Mouse (Mus musculus) stomach, embryonic 15.5 days (tissue): ENCODE data around the gene Slmap. TPM values are rescaled to one million over a fixed set of nuclear protein-coding genes. Genes with fewer than 3 reads are reported as not detected.
"Not testable (repeated sequence)": the region's sequence is repeated elsewhere in the genome, so short reads cannot be mapped to it uniquely, and the experiment has no call there.

Experiments used
- ATAC-seq: fragments of 200-750 bp; cut with Nextera tagmentation; 2 replicates; pipeline ENCODE4 v1.8.0; 2017; ENCODE audit warnings: low read depth, moderate number of reproducible peaks, moderate TSS enrichment; ENCODE audit not compliant: insufficient read depth, low FRiP score
- H3K27ac ChIP-seq: fragments of 300-500 bp; sonication (generic); 2 replicates; pipeline ENCODE4 v1.5.1; 2015; ENCODE audit warnings: mild to moderate bottlenecking, inconsistent platforms
- H3K27me3 ChIP-seq: fragments of 300-500 bp; sonication (generic); replicated peaks from 2 replicates; pipeline ENCODE4 v1.6.1; 2015; ENCODE audit warnings: inconsistent platforms
- H3K36me3 ChIP-seq: fragments of 300-500 bp; sonication (generic); 2 replicates; pipeline ENCODE4 v1.6.1; 2015; ENCODE audit warnings: inconsistent platforms
- H3K4me1 ChIP-seq: fragments of 300-500 bp; sonication (generic); 2 replicates; pipeline ENCODE4 v1.6.1; 2015; ENCODE audit warnings: inconsistent platforms
- H3K4me2 ChIP-seq: fragments of 300-500 bp; sonication (generic); 2 replicates; pipeline ENCODE4 v1.6.1; 2015; ENCODE audit warnings: mild to moderate bottlenecking, inconsistent platforms
- H3K4me3 ChIP-seq: fragments of 300-500 bp; sonication (generic); replicated peaks from 2 replicates; pipeline ENCODE4 v1.5.1; 2015; ENCODE audit warnings: inconsistent platforms
- H3K9ac ChIP-seq: fragments of 300-500 bp; sonication (generic); 2 replicates; pipeline ENCODE4 v1.6.1; 2015; ENCODE audit warnings: inconsistent platforms
- H3K9me3 ChIP-seq: fragments of 300-500 bp; sonication (generic); 2 replicates; pipeline ENCODE4 v1.6.1; 2016; ENCODE audit warnings: inconsistent platforms
- WGBS: fragments of 180-500 bp; shearing (Covaris S2); methylation state at CpG from one replicate; pipeline ENCODE4 v1.1.7; 2015; 5-methylcytosine and 5-hydroxymethylcytosine counted together
- polyA plus RNA-seq: library from polyadenylated mRNA; unstranded; fragments of >200 nt; fragmentation: Nextera tagmentation; extraction: Ambion mirVana; gene quantifications from 2 replicates; pipeline ENCODE4 v1.2.1, GENCODE M21; 2015

Gene Slmap
- polyA plus RNA-seq: 48.3 and 49.9 TPM in 2 replicates

- Histone ChIP-seq H3K9me3 (no peaks in the 10 kb centered on the region), H3K27ac (peak within 1 kb of the TSS; percentile 83), H3K27me3 (no peaks in the 10 kb centered on the region), H3K4me3 (peak within 1 kb of the TSS; percentile 91), H3K9ac (peak within 1 kb of the TSS; percentile 91), H3K36me3 (no peaks in the 10 kb centered on the region), H3K4me2 (peak within 1 kb of the TSS; percentile 57), H3K4me1 (peaks cover 16% of the 10 kb centered on the region)
- WGBS: 11% methylated on average over 33 of the region's 33 CpGs
- ATAC-seq: peak; percentile 95
Observed at GRCm38 (mm10) chr14:26534757-26535479, at the start of gene Slmap. Gene Slmap, minus strand, starts transcription at chr14:26534931.

DNA sequence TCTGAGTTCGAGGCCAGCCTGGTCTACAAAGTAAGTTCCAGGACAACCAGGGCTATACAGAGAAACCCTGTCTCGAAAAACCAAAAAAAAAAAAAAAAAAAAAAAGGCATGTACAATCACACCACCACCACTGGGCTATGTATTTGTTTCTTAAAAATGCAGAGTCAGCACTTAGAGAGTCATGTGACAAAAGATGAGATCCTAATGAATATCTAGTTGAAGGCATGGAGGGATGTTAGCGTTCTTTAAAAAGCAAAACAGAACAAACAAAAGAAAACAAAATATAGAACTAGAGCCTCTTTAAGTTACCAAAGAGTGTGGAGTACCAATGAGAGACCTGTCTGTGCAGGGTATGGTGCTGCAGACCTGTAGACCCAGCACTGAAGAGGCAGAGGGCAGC lies 48.9 kb upstream of the Slmap start:
- H3K27ac ChIP-seq: no peak overlapping the region
- no peak overlapping the region for H3K4me2 ChIP-seq
- H3K9ac ChIP-seq: no peak overlapping the region
- ATAC-seq: no peak
- H3K4me1 ChIP-seq: 0 out of 2 replicates have a peak, but pooled peaks cover 12% of the 10 kb centered on the region
- H3K27me3 ChIP-seq: no peaks in the 10 kb centered on the region
- WGBS: 89% methylated on average over 3 of the region's 3 CpGs
- H3K4me3 ChIP-seq: no peak overlapping the region
- no peaks in the 10 kb centered on the region for H3K9me3 ChIP-seq
- H3K36me3 ChIP-seq: no peaks in the 10 kb centered on the region

DNA sequence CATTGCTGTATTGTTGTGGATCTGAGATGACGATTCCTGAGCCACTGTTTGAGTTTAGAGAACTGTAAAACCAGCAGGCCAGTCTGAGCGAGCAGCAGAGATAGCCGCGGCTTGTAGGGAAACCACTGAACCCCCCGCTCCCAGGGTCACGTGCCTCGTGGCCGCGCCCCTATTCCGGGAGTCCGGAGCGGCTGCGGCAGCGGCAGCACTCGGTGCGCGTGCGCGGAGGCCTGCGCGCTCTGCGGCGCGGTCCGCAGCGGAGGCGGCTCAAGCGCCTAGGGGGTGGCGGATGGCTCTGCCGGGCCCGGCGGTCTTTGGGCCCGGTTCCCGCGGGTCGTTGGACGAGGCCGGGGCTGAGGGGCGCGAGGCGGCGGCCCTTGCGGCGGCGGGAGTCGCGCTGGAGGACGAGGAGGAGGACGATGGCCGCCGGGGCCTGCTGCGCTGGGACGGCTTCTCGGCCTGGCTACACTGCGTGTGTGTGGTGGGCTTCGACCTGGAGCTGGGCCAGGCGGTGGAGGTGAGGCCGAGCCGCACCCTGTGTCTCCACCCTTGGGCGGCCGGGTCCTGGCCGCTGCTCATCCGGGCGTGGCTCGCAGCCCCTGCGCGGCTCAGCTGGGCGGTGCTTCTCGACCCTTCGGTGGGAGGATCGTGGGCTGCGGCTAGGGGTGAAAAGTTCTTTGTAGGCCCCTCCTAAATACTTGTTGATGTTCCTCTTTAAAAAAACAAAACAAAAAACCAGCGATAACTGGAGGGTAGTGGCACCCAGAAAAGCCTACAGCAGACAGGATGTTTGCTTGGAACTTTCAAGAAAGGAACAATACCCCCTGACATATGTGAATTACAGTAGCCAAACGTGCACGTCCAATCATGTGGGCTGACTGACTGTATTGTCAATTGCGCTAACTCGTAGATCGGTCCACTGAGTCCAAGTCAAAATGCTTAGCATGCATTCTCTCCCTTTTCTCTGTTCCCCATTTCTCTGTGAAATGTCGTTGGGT lies 44.9 kb upstream of the Slmap start:
- under 1% methylated on average over 78 of the region's 79 CpGs for WGBS
- H3K27ac ChIP-seq: peak overlapping the region; percentile 98

DNA sequence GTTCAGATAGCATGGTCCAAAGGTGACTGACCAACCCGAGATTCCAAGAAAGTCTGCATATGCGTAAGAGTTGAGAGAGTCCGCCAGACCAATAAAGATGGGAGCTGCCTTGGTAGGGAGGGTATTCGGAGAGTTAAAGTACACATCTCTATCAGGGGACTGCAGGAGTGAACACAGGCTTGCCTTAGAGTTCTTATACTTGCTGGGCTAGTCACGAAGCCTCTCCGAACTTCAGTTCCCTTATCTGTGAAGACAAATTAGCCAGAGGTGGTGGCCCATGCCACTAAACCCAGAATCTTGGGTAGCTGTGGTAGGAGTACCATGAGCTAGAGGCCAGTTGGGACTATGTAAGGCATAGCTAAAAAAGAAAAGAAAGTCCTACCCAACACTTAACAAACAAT lies 44.1 kb upstream of the Slmap start:
- Histone ChIP-seq H3K4me2 (peak overlapping the region; percentile 66), H3K9ac (no peak overlapping the region), H3K27me3 (no peaks in the 10 kb centered on the region), H3K4me1 (0 out of 2 replicates have a peak, but pooled peaks cover 2% of the 10 kb centered on the region), H3K27ac (no peak overlapping the region; the same call in 1 of the 2 replicates), H3K36me3 (no peaks in the 10 kb centered on the region), H3K9me3 (no peaks in the 10 kb centered on the region), H3K4me3 (no peak overlapping the region)
- ATAC-seq: peak; percentile 56
- WGBS: 47% methylated on average over 6 of the region's 6 CpGs

More for the DNA sequence above, 44.9 kb upstream of the Slmap start:
- Histone ChIP-seq H3K4me3 (peak overlapping the region; percentile 97), H3K36me3 (no peaks in the 10 kb centered on the region), H3K9me3 (no peaks in the 10 kb centered on the region), H3K4me2 (peak overlapping the region; percentile 66), H3K27me3 (no peaks in the 10 kb centered on the region), H3K4me1 (0 out of 2 replicates have a peak, but pooled peaks cover 2% of the 10 kb centered on the region), H3K9ac (peak overlapping the region; percentile 100)
- peak; percentile 96 for ATAC-seq

DNA sequence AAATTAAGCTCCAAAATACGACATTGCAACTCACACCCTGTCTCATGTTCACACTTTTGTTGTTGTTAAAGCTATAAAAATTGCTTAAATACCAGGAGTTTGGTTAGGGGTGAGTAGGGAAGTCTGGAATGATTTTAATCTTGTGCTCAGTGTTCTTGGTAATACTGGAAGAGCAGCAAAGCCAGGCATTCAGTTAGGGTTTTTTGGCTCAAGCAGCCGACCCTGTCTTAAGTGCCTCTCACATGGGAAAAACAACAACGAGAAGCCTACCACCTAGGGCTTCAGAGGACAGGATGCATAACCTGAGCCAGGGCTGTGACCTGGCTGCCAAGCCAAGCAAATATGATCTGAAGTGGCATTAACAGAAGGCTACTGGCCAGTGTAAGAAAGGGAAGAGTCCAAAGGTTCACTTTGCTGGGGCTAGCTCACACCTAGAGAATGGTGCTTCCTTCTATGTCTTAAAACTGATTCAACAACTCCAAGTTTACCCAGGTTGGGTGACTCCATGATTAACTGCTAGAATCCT lies 41.6 kb upstream of the Slmap start:
- H3K27ac ChIP-seq: no peak overlapping the region
- no peak overlapping the region for H3K4me3 ChIP-seq
- 0 out of 2 replicates have a peak, but pooled peaks cover 1% of the 10 kb centered on the region for H3K4me1 ChIP-seq
- no peaks in the 10 kb centered on the region for H3K9me3 ChIP-seq
- H3K27me3 ChIP-seq: no peaks in the 10 kb centered on the region
- no peak for ATAC-seq
- no peaks in the 10 kb centered on the region for H3K36me3 ChIP-seq
- 66% methylated on average over 3 of the region's 3 CpGs for WGBS
- H3K9ac ChIP-seq: no peak overlapping the region
- H3K4me2 ChIP-seq: no peak overlapping the region

- H3K4me1 ChIP-seq, H3K27me3 ChIP-seq, H3K4me2 ChIP-seq, H3K9ac ChIP-seq, H3K4me3 ChIP-seq, ATAC-seq, H3K36me3 ChIP-seq, H3K9me3 ChIP-seq, H3K27ac ChIP-seq: not testable (repeated sequence)
- WGBS: 82% methylated on average over 5 of the region's 5 CpGs
Observed at GRCm38 (mm10) chr14:26573556-26573955, 38.8 kb upstream of the Slmap start, which contains the start of gene Dennd6a. Gene Dennd6a, plus strand, starts transcription at chr14:26573856.

DNA sequence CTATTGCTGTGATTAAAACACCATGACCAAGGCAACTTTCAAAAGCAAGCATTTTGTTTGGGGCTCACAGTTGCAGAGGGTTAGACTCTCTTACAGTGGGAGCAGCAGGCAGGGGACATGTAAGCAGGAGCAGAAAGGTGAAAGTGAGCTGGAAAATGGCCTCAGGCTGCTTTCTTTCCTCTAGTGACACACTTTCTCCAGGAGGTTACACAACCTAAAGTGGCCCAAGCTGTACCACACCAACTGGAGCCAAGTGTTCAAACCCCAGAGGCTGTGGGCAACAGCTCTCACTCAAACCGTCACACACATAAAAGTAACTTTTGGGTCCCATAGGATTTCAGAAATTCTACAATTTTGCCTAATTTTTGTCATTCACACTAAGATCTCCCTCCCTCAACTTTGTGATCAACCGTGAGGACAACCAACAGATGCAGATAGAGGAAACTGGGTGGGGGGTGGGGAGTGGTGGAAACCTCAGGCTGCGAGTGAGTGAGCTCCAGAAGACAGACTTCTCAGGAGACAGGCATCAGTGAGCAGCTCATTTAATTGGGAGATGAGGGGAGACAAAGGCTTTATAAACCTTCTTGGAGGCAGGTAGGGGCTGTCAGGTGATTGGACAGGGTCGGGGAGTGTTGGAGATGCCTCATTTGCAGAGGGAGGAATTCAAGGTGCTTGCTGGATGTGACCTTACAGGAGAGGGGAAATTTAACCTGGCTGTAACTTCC lies 37.4 kb upstream of the Slmap start:
- WGBS: 51% methylated on average over 4 of the region's 4 CpGs
- H3K4me1 ChIP-seq: no peaks in the 10 kb centered on the region
- no peaks in the 10 kb centered on the region for H3K27me3 ChIP-seq
- H3K36me3 ChIP-seq: no peaks in the 10 kb centered on the region
- H3K4me3 ChIP-seq: no peak overlapping the region
- H3K9ac ChIP-seq: no peak overlapping the region
- no peak overlapping the region for H3K27ac ChIP-seq
- H3K9me3 ChIP-seq: no peaks in the 10 kb centered on the region
- ATAC-seq: no peak
- no peak overlapping the region for H3K4me2 ChIP-seq

GRCm38 (mm10) chr14:26569880-26570279 lies 35.1 kb upstream of the Slmap start:
- ATAC-seq: no peak
- WGBS: 78% methylated on average over 4 of the region's 4 CpGs

GRCm38 (mm10) chr14:26562247-26562646 lies 27.5 kb upstream of the Slmap start:
- WGBS: 66% methylated on average over 2 of the region's 2 CpGs
- H3K9ac ChIP-seq: no peak overlapping the region

More at GRCm38 (mm10) chr14:26569880-26570279, 35.1 kb upstream of the Slmap start:
- no peak overlapping the region for H3K4me3 ChIP-seq
- H3K36me3 ChIP-seq: no peaks in the 10 kb centered on the region
- no peak overlapping the region for H3K27ac ChIP-seq
- H3K9me3 ChIP-seq: no peaks in the 10 kb centered on the region
- no peaks in the 10 kb centered on the region for H3K4me1 ChIP-seq
- no peak overlapping the region for H3K9ac ChIP-seq
- H3K4me2 ChIP-seq: no peak overlapping the region
- no peaks in the 10 kb centered on the region for H3K27me3 ChIP-seq

GRCm38 (mm10) chr14:26558536-26558935 lies 23.8 kb upstream of the Slmap start:
- no peaks in the 10 kb centered on the region for H3K36me3 ChIP-seq
- no peaks in the 10 kb centered on the region for H3K27me3 ChIP-seq
- no peak overlapping the region for H3K27ac ChIP-seq
- H3K9ac ChIP-seq: no peak overlapping the region
- no peak for ATAC-seq
- 85% methylated on average over 7 of the region's 7 CpGs for WGBS
- H3K4me1 ChIP-seq: peaks cover 3% of the 10 kb centered on the region; the same call in 1 of the 2 replicates
- no peaks in the 10 kb centered on the region for H3K9me3 ChIP-seq
- no peak overlapping the region for H3K4me2 ChIP-seq
- H3K4me3 ChIP-seq: no peak overlapping the region

More at GRCm38 (mm10) chr14:26562247-26562646, 27.5 kb upstream of the Slmap start:
- H3K27me3 ChIP-seq: no peaks in the 10 kb centered on the region
- peaks cover 3% of the 10 kb centered on the region; the same call in 1 of the 2 replicates for H3K4me1 ChIP-seq
- no peaks in the 10 kb centered on the region for H3K36me3 ChIP-seq
- no peak overlapping the region for H3K4me3 ChIP-seq
- no peaks in the 10 kb centered on the region for H3K9me3 ChIP-seq
- H3K4me2 ChIP-seq: no peak overlapping the region
- no peak for ATAC-seq
- H3K27ac ChIP-seq: no peak overlapping the region

GRCm38 (mm10) chr14:26557581-26557980 lies 22.9 kb upstream of the Slmap start:
- Histone ChIP-seq H3K4me3 (no peak overlapping the region), H3K27me3 (no peaks in the 10 kb centered on the region), H3K4me1 (peaks cover 3% of the 10 kb centered on the region; the same call in 1 of the 2 replicates), H3K9me3 (no peaks in the 10 kb centered on the region), H3K27ac (no peak overlapping the region), H3K36me3 (no peaks in the 10 kb centered on the region), H3K4me2 (no peak overlapping the region), H3K9ac (no peak overlapping the region)
- WGBS: 27% methylated on average over 1 of the region's 1 CpGs
- no peak for ATAC-seq
